Mouse (Mus musculus) right cerebral cortex, postnatal 36 days (tissue): ENCODE data around the gene BC030867.
"Not testable (repeated sequence)": the region's sequence is repeated elsewhere in the genome, so short reads cannot be mapped to it uniquely, and the experiment has no call there.

Experiments
- DNase-seq, 2 experiments: peaks; one replicate each; pipeline ENCODE4 v3.0.0; 2022; ENCODE audit warnings: low spot score in 2 of 2, mixed read lengths in 1 of 2

The BC030867 gene

GRCm38 (mm10) chr11:102249351-102250090 is 839 bp downstream of the BC030867 start:
- DNase-seq, result no peak

DNA sequence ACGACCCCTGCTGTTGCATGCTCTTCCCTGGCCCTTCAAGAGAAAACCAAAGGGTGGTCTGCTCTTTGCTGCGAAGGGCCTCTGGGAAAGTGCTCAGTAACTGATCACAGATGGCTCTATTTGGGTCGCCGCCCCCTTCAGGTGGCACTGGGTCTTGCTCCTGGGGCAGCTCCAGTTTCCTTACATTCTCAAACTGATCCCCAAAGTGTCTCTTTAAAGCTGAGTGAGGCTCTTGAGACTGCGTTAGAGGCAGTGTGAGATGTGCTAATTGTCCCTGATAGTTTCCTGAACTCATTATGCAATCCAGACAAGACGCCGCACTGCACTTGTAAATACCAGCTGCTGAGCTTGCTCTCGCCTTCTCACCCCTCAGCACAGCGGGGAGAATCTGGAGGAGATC is 8.8 kb downstream of the BC030867 start:
- DNase-seq, result no peak

DNA sequence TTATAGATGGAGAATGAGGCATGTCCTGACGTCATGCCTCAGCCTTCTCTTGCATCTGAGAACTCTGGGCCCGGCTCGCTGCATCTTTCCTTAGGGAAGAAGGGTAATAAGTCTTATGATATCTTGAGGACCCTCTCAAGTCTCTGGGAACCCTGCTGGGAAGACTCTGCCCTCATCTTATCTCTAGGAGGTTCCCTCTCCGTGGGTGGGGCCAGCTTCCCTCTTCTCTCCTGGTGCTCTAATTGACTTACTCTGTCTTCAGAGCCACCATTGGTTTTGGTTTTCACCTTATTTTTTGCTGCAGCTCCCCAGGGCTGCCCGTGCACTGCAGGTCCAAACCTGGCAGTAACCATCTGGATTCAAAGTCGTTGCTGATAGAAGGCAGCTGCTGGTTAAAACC is 9.4 kb downstream of the BC030867 start:
- DNase-seq, result no peak

DNA sequence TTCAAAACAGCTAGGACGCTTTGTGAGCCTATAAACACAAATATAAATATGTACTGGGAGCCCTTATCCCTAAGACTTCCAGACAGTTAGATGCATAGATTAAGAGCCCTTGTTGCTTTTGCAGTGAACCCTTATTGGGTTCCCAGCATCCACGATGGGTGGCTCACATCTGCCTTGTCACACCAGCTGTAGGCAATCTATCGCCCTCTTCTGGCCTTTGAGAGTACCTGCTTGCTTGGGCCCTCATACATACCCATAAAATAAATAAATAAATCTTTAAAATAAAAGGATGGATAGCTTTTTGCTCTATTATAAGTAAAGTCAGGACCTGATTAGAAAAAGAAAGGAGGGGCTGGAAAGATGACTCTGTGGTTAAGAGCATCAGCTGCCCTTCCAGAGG is 9.8 kb downstream of the BC030867 start:
- no peak for DNase-seq

- DNase-seq, result no peak
These were observed 14.5 kb downstream of the BC030867 start for GRCm38 (mm10) chr11:102263211-102263610.

GRCm38 (mm10) chr11:102265816-102266215 is 17.1 kb downstream of the BC030867 start:
- DNase-seq, result no peak

- no peak for DNase-seq
These were observed 18.1 kb downstream of the BC030867 start for GRCm38 (mm10) chr11:102266631-102267355.

- peak; percentile 34 to 41 for DNase-seq
These were observed 18.8 kb downstream of the BC030867 start for GRCm38 (mm10) chr11:102267480-102267879.

DNA sequence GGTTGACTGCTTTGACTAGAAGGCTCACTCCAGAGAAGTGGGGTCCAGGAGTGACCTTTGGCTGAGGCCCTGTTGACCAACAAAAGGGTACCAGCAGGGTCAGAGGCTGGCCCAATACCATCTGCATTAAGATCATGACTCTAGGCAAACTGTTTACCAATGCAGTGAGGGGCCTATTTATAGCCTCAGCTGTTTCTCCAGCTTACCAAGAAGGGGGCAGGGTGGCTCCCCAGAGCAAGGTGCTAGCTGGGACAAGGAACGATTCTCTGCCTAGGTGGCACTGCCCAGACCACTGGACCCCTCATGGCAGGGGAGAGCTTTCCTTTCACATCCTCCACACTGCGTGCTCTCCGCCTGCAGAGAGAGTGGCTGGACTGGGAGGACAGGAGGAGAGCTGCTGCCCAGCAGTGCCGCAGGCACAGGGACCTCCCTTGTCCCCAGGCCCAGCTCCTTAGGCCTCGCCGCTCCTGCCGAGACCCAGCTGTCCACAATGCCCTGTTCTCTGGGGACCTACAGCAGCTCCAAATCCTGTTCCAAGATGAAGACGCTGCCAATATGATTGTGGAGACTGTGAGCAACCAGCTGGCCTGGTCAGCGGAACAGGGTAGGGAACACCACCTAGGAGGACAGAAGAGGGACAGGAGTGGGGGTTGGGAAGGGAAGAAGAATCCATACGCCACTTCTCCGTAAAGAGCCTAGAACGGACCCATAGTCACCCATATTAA is 20.0 kb downstream of the BC030867 start, which contains the start of gene Asb16:
TSS of gene Asb16 (plus strand) at position 224 of the 725 bp plus-strand sequence.
- DNase-seq, result no peak

GRCm38 (mm10) chr11:102276411-102276915 is 27.8 kb downstream of the BC030867 start:
- DNase-seq, result no peak

DNA sequence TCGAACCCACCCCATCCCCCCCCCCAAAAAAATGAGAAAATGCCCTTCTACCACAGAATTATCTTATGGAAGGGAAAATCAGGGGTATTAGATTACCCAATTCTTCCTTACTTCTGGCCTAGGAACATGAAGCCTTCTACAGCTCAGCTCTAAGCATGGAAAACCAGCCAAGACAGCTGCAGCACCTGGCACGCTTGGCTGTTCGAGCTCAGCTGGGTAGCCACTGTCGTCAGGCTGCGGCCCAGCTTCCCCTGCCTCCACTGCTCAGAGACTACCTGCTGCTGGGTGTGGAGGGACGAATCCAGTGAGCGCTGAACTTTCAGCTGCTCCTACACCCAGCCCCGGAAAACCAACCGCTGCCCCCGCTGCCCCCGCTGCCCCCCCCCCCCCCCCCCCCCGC is 29.1 kb downstream of the BC030867 start:
- no peak for DNase-seq

- DNase-seq, result no peak
These were observed 30.9 kb downstream of the BC030867 start for GRCm38 (mm10) chr11:102279595-102279994.

GRCm38 (mm10) chr11:102280267-102280666 is 31.6 kb downstream of the BC030867 start:
- not testable (repeated sequence) for DNase-seq

- no peak for DNase-seq
These were observed 35.2 kb downstream of the BC030867 start for GRCm38 (mm10) chr11:102283922-102284321.

- peak; percentile 96 to 97 for DNase-seq
These were observed 35.9 kb downstream of the BC030867 start, which contains the start of gene Tmub2 for GRCm38 (mm10) chr11:102284501-102285094. Gene Tmub2, plus strand, starts transcription at chr11:102284931.

DNA sequence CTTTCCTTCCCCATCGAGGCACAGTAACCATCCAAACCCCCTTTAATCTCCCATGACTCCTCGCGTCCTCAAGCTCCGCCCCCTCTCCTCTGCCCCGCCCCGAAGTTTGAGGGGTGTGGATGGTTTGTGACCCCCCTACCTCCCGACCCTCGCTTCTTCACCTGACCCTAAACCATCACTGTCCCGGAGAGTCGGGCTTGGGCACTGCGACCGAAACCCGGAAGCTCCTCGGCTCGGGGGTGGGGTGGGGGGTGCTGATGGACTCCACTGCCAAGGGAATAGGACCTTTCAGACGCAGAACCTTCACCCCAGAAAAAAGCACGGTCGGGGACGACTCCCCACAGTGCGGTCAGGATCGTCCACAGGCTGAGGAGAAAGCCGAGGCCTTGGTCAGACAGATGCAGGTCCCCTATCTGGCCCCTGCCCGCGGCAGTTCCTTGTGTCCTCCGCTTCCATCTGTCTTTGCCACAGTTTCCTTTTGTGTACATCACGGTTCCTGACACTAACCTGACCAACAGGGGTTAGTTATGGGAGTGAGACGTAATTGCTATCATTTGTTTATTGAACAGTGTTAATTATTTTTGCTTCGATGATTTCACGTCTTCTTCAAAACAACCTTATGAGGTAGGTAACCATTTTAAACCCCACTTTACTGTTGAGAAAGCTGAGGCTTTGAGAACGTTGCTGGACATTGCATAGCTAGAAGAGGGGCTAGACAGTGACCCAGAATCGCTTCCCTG is 36.6 kb downstream of the BC030867 start:
- no peak for DNase-seq

DNA sequence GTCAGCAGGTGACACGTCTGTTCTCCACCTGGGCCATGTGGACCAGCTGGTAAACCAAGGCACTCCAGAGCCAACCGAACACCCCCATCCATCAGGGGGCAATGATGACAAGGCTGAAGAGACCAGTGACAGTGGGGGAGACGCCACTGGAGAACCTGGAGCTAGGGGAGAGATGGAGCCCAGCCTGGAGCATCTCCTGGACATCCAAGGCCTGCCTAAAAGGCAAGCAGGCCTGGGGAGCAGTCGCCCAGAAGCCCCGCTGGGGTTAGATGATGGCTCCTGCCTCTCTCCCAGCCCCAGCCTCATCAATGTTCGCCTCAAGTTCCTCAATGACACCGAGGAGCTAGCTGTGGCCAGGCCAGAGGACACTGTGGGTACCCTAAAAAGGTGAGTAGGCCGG is 38.8 kb downstream of the BC030867 start:
- DNase-seq, result no peak

DNA sequence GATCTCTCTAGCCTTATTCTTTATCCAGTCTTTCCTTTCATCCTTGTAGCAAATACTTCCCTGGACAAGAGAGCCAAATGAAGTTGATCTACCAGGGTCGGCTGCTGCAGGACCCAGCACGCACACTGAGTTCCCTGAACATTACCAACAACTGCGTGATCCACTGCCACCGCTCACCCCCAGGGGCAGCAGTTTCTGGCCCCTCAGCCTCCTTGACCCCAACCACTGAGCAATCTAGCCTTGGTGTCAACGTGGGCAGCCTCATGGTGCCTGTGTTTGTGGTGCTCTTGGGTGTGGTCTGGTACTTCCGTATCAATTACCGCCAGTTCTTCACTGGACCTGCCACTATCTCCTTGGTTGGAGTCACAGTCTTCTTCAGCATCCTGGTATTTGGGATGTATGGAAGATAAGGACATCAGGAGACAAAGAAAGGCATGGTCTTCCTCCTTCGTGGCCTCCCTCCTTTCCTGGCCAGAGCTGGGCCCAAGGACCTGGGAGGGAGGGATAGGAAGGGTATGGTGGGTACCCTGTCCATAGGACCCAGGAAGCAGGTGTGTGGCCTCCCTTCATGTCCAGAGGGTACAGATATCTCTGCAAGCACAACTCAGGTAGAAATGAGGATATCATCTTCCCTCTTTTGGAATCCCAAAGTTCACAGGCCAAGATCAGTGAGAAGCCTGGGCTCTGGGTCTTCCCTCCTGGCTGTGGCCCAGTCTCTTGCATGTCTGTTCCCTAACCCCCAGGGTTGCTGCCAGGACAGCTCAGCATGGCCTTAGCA is 39.5 kb downstream of the BC030867 start:
- no peak for DNase-seq

- no peak for DNase-seq
These were observed 40.2 kb downstream of the BC030867 start for GRCm38 (mm10) chr11:102288913-102289312.

DNA sequence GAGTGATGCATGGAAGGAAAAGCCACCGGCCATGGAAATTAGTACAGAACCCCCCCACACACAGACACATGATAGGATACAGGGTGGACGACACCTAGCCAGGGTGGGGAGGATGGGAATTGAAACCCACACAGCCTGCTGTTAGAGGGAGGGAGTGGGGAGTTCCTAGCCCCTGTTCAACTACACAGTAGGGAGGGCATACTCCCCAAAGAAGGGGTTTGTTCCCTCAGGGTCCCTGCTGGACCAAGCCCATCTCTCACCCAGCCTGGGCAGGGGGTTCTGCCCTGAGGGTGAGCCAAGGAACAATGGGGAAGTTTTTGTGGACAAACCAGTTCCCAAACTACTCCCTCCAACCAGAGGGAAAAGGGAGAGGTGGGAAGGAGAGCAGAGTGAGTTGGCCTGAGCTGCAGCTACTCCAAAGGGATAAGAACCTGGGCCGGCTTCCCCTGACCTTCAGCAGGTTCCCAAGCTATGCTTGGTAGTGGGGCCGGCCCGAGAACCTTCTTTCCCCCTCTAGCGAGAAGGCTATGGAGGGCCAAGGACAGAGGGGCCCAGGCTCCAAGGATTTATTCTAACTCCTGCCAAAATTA is 40.9 kb downstream of the BC030867 start:
- no peak for DNase-seq
